Mouse (Mus musculus): ENCODE measurements at regions not wholly inside any gene's neighbourhood (a gene's known extent, or its start where the extent isn't known, plus 50 kb on each side); places are given as distances from the start of the nearest gene placed in this dataset.

DNA sequence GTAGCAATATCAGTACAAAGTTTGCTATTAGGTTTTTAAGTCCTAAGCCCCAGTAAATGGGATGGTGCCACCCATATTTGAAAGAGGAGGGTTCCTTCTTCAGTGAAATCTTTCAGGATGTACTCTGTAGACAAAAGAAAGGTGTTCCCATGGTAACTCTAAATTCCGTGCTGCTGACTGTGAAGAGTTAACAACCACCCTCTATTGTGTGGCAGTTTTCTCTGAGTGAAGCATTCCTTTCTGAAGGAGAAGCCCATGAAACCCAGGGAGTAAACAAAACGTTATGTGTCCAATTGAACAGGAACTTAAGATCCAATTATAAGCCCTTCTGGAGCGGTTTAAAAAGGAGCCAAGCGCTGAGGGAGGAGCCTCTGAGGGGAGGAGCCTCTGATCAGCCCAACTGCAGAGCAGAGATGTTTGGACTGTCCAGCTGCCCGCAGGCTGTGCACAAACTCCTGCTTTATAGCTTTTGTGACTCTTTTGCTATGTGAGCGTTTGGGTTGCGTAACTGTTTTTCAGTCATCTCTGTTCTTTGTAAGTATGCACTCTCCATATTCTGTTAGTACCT lies 446.1 kb downstream of the 1190002N15Rik start:
- TF ChIP-seq CTCF (IDR thresholded peaks at IDR 0.05; ENCODE audit: low read depth) (no peak), EP300 (IDR thresholded peaks at IDR 0.05; ENCODE audit: low read depth) (no peak)
